Mouse (Mus musculus) thymus, adult 2 months (tissue): ENCODE data around the gene H2al1k.
"Not testable (repeated sequence)": the region's sequence is repeated elsewhere in the genome, so short reads cannot be mapped to it uniquely, and the experiment has no call there.

ENCODE experiments used
- CTCF ChIP-seq: fragments of 200-500 bp; IDR thresholded peaks from 2 replicates; pipeline ENCODE4 v1.5.1; 2012; ENCODE audit warnings: mild to moderate bottlenecking, control low read depth, low read length, moderate library complexity, borderline replicate concordance; ENCODE audit not compliant: control insufficient read depth, poor library complexity, insufficient read depth; ENCODE audit errors: extremely low read depth
- POLR2A ChIP-seq: fragments of 200-500 bp; IDR thresholded peaks from 2 replicates; pipeline ENCODE4 v1.6.1; 2012; ENCODE audit warnings: mild to moderate bottlenecking, low read length, control low read depth, moderate library complexity; ENCODE audit not compliant: control insufficient read depth, poor library complexity, insufficient read depth; ENCODE audit errors: extremely low read depth

- TF ChIP-seq CTCF, POLR2A: not testable (repeated sequence)
These were observed 15.4 kb upstream of the H2al1k start for GRCm38 (mm10) chrX:9334996-9335395.
